Mouse (Mus musculus) neural tube, embryonic 11.5 days (tissue): ENCODE measurements around the gene Tas2r138. TPM values are rescaled to one million over a fixed set of nuclear protein-coding genes. Genes with fewer than 3 reads are reported as not detected.
"Not testable (repeated sequence)": the region's sequence is repeated elsewhere in the genome, so short reads cannot be mapped to it uniquely, and the experiment has no call there.

Experiments used
- ATAC-seq: fragments of 200-750 bp; cut with Nextera tagmentation; 2 replicates; pipeline ENCODE4 v1.8.0; 2017; ENCODE audit warnings: moderate number of reproducible peaks, mild to moderate bottlenecking, moderate TSS enrichment, moderate library complexity; ENCODE audit not compliant: insufficient read depth, low FRiP score, low TSS enrichment
- DNase-seq: peaks from one replicate; pipeline ENCODE4 v3.0.0-alpha.2; 2015; ENCODE audit warnings: low spot score
- H3K27ac ChIP-seq: fragments of 300-500 bp; sonication (generic); 2 replicates; pipeline ENCODE4 v1.5.1; 2014; ENCODE audit warnings: low read depth, mild to moderate bottlenecking, low read length
- H3K27me3 ChIP-seq: fragments of 300-500 bp; sonication (generic); 2 replicates; pipeline ENCODE4 v1.6.1; 2014; ENCODE audit warnings: mild to moderate bottlenecking, low read length, mixed read lengths; ENCODE audit not compliant: control insufficient read depth, insufficient read depth
- H3K36me3 ChIP-seq: fragments of 300-500 bp; sonication (generic); 2 replicates; pipeline ENCODE4 v1.6.1; 2014; ENCODE audit warnings: mild to moderate bottlenecking, low read length, moderate library complexity, mixed read lengths; ENCODE audit not compliant: control insufficient read depth, insufficient read depth
- H3K4me1 ChIP-seq: fragments of 300-500 bp; sonication (generic); 2 replicates; pipeline ENCODE4 v1.6.1; 2014; ENCODE audit warnings: low read length, mixed read lengths; ENCODE audit not compliant: control insufficient read depth, insufficient read depth
- H3K4me2 ChIP-seq: fragments of 300-500 bp; sonication (generic); 2 replicates; pipeline ENCODE4 v1.6.1; 2014; ENCODE audit warnings: low read depth, mild to moderate bottlenecking, moderate library complexity
- H3K4me3 ChIP-seq: fragments of 300-500 bp; sonication (generic); 2 replicates; pipeline ENCODE4 v1.5.1; 2014; ENCODE audit warnings: low read depth, low read length
- H3K9ac ChIP-seq: fragments of 300-500 bp; sonication (generic); 2 replicates; pipeline ENCODE4 v1.6.1; 2014; ENCODE audit warnings: mild to moderate bottlenecking, low read length
- H3K9me3 ChIP-seq: fragments of 300-500 bp; sonication (generic); 2 replicates; pipeline ENCODE4 v1.6.1; 2016; ENCODE audit warnings: low read length; ENCODE audit not compliant: control insufficient read depth
- WGBS: fragments of 180-500 bp; shearing (Covaris S2); extraction: QIAGEN DNeasy Blood & Tissue Kit; methylation state at CpG from one replicate; pipeline ENCODE4 v1.1.7; 2014; 5-methylcytosine and 5-hydroxymethylcytosine counted together
- polyA plus RNA-seq: library from polyadenylated mRNA; unstranded; fragments of >200 nt; fragmentation: Nextera tagmentation; extraction: Ambion mirVana; gene quantifications from 2 replicates; pipeline ENCODE4 v1.2.1, GENCODE M21; 2014

Gene Tas2r138
- polyA plus RNA-seq, 1 experiment from 2014 or later, result not detected

GRCm38 (mm10) chr6:40628406-40629000 lies 15.4 kb upstream of the Tas2r138 start, which contains the start of gene Mgam:
TSS of gene Mgam (plus strand) at chr6:40628831.
- Histone ChIP-seq H3K9ac (no peak within 1 kb of the TSS), H3K27ac (no peak within 1 kb of the TSS), H3K9me3 (no peaks in the 10 kb centered on the region), H3K4me2 (no peak within 1 kb of the TSS), H3K4me3 (no peak within 1 kb of the TSS), H3K27me3 (no peaks in the 10 kb centered on the region), H3K4me1 (no peaks in the 10 kb centered on the region), H3K36me3 (no peaks in the 10 kb centered on the region)
- DNase-seq, result no peak
- 88% methylated on average over 8 of the region's 8 CpGs for WGBS
- ATAC-seq, result no peak

GRCm38 (mm10) chr6:40626111-40626510 lies 13.0 kb upstream of the Tas2r138 start:
- no peaks in the 10 kb centered on the region for H3K27me3 ChIP-seq
- no peaks in the 10 kb centered on the region for H3K4me1 ChIP-seq
- no peak overlapping the region for H3K27ac ChIP-seq
- H3K9me3 ChIP-seq, result no peaks in the 10 kb centered on the region
- no peaks in the 10 kb centered on the region for H3K36me3 ChIP-seq
- no peak overlapping the region for H3K4me3 ChIP-seq
- no peak for DNase-seq
- H3K9ac ChIP-seq, result no peak overlapping the region
- ATAC-seq, result no peak
- WGBS, result 58% methylated on average over 1 of the region's 1 CpGs
- no peak overlapping the region for H3K4me2 ChIP-seq

- ATAC-seq (peak; percentile 55; the same call in 1 of the 2 replicates), DNase-seq (peak; percentile 78)
- H3K9ac ChIP-seq, result no peak overlapping the region
- H3K27ac ChIP-seq, result no peak overlapping the region
- H3K36me3 ChIP-seq, result no peaks in the 10 kb centered on the region
- no peaks in the 10 kb centered on the region for H3K4me1 ChIP-seq
- no peak overlapping the region for H3K4me3 ChIP-seq
- no peaks in the 10 kb centered on the region for H3K27me3 ChIP-seq
- H3K4me2 ChIP-seq, result no peak overlapping the region
- no peaks in the 10 kb centered on the region for H3K9me3 ChIP-seq
- 17% methylated on average over 2 of the region's 2 CpGs for WGBS
Measured at GRCm38 (mm10) chr6:40617965-40618364, 4.9 kb upstream of the Tas2r138 start.

GRCm38 (mm10) chr6:40610244-40610643 lies 2.9 kb downstream of the Tas2r138 start:
- 90% methylated on average over 8 of the region's 8 CpGs for WGBS
- no peak overlapping the region for H3K4me3 ChIP-seq

GRCm38 (mm10) chr6:40607431-40607830 lies 5.7 kb downstream of the Tas2r138 start:
- Histone ChIP-seq H3K27ac (no peak overlapping the region), H3K27me3 (no peaks in the 10 kb centered on the region), H3K9ac (no peak overlapping the region), H3K36me3 (no peaks in the 10 kb centered on the region), H3K9me3 (no peaks in the 10 kb centered on the region), H3K4me3 (no peak overlapping the region), H3K4me2 (no peak overlapping the region), H3K4me1 (no peaks in the 10 kb centered on the region)
- ATAC-seq, result no peak
- DNase-seq, result no peak

More at GRCm38 (mm10) chr6:40610244-40610643, 2.9 kb downstream of the Tas2r138 start:
- Histone ChIP-seq H3K9me3 (no peaks in the 10 kb centered on the region), H3K4me1 (no peaks in the 10 kb centered on the region), H3K4me2 (no peak overlapping the region), H3K36me3 (no peaks in the 10 kb centered on the region), H3K27me3 (no peaks in the 10 kb centered on the region), H3K27ac (no peak overlapping the region), H3K9ac (no peak overlapping the region)
- no peak for ATAC-seq
- no peak for DNase-seq

GRCm38 (mm10) chr6:40598546-40598945 lies 14.6 kb downstream of the Tas2r138 start:
- ATAC-seq, H3K4me2 ChIP-seq, H3K9ac ChIP-seq, H3K4me1 ChIP-seq, DNase-seq, H3K27me3 ChIP-seq, H3K27ac ChIP-seq, H3K4me3 ChIP-seq, H3K9me3 ChIP-seq, H3K36me3 ChIP-seq: not testable (repeated sequence)
- WGBS, result 29% methylated on average over 4 of the region's 4 CpGs

GRCm38 (mm10) chr6:40594804-40595550 lies 18.1 kb downstream of the Tas2r138 start:
- H3K27me3 ChIP-seq, result no peaks in the 10 kb centered on the region
- H3K27ac ChIP-seq, result no peak overlapping the region
- 79% methylated on average over 3 of the region's 3 CpGs for WGBS
- H3K9ac ChIP-seq, result no peak overlapping the region
- no peak for DNase-seq
- ATAC-seq, result no peak
- H3K9me3 ChIP-seq, result no peaks in the 10 kb centered on the region
- no peaks in the 10 kb centered on the region for H3K36me3 ChIP-seq
- H3K4me3 ChIP-seq, result no peak overlapping the region
- H3K4me2 ChIP-seq, result no peak overlapping the region
- H3K4me1 ChIP-seq, result no peaks in the 10 kb centered on the region

- Histone ChIP-seq H3K4me2 (no peak overlapping the region), H3K27me3 (no peaks in the 10 kb centered on the region), H3K4me3 (no peak overlapping the region), H3K9ac (no peak overlapping the region), H3K36me3 (no peaks in the 10 kb centered on the region), H3K27ac (no peak overlapping the region), H3K9me3 (no peaks in the 10 kb centered on the region), H3K4me1 (no peaks in the 10 kb centered on the region)
- 95% methylated on average over 2 of the region's 2 CpGs for WGBS
- no peak for DNase-seq
- no peak for ATAC-seq
Measured at GRCm38 (mm10) chr6:40588346-40588745, 24.8 kb downstream of the Tas2r138 start.

- no peak for DNase-seq
- H3K9me3 ChIP-seq, result no peaks in the 10 kb centered on the region
- H3K27ac ChIP-seq, result no peak within 1 kb of the TSS
- H3K36me3 ChIP-seq, result no peaks in the 10 kb centered on the region
- H3K4me2 ChIP-seq, result no peak within 1 kb of the TSS
- no peaks in the 10 kb centered on the region for H3K27me3 ChIP-seq
- H3K9ac ChIP-seq, result no peak within 1 kb of the TSS
- 86% methylated on average over 5 of the region's 5 CpGs for WGBS
- no peaks in the 10 kb centered on the region for H3K4me1 ChIP-seq
- H3K4me3 ChIP-seq, result no peak within 1 kb of the TSS
- no peak for ATAC-seq
Measured at GRCm38 (mm10) chr6:40585645-40586044, 27.5 kb downstream of the Tas2r138 start, which contains the start of gene Clec5a. TSS of gene Clec5a (minus strand) at chr6:40585821.
